Mouse (Mus musculus) Patski (cell line): ENCODE results near the gene Hexim2. TPM values are rescaled to one million over a fixed set of nuclear protein-coding genes. Genes with fewer than 3 reads are reported as not detected.

Source experiments
- ATAC-seq: fragments of 100-300 bp; one replicate; pipeline ENCODE4 v1.8.0; 2021
- CTCF ChIA-PET: fragments of 350-600 bp; sonication (Branson Sonifier 250); formaldehyde crosslinking; loops from one replicate; lab custom pipeline; 2022; ENCODE audit warnings: inconsistent platforms; lab: Charles Lee
- POLR2A ChIA-PET: fragments of 350-600 bp; sonication (Branson Sonifier 250); formaldehyde crosslinking; loops from one replicate; lab custom pipeline; 2022; ENCODE audit warnings: antibody characterized with exemption, inconsistent platforms; lab: Charles Lee
- DNase-seq: peaks from one replicate; pipeline ENCODE4 v3.0.0-alpha.2; 2011; ENCODE audit warnings: low read depth, low spot score
- H3K27me3 ChIP-seq: fragments of 371-371 bp; one replicate; pipeline ENCODE4 v1.5.1; 2021
- CTCF ChIP-seq: fragments of 100-300 bp; IDR thresholded peaks from one replicate; pipeline ENCODE4 v1.5.1; 2021
- in situ Hi-C: fragments of 300-500 bp; cut with MboI; formaldehyde crosslinking; loops from 3 replicates; pipeline ENCODE4 v1.11.1; 2018; ENCODE audit warnings: low pct_unique_long_range_greater_than_20kb, mixed read lengths
- polyA plus RNA-seq: library from polyadenylated mRNA; unstranded; gene quantifications from one replicate; pipeline ENCODE4 v1.2.3, GENCODE M21; 2021

The Hexim2 gene
- polyA plus RNA-seq, result 20.6 TPM

DNA sequence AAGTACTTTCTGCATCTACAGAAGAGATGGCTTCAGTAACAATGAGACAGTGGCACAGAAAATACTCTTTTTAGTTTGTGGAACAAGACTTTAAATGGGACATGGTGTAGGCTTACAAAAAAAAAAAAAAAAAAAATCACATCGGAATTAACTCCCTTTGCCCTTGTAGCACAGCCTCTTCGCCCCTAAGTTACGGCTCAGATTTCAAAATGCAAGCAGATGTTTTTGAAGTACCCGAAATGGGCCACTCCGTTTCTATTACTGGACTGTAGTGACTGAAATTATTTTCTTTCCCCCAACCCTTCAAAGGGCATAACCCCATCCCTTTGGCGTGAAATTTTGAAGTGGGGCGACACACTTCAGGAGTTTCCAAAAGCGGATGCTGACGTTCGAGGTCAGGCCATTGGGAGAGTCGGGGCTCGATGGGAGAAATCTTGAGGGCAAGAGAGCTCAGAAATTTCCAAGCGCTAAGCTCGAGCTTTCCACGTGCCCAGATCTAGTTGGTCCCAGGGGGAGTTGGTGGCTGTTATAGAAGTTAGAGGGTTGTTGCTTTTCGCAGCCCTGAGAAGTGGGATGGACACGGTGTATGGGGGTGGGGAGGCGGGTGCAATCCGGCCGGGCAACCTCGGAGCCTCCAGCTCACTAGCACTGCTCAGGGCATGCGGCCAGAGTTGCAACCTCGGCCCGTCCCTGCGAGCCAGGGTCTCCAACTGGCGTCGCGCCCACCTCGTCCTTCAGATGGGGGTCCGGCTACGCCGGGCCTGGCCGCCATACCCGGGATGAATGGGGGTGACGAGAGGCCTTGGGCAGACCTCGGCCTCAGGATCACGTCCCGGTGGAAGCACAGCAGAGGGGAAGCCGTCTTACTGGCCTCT is at the start of gene Hexim2:
Gene Hexim2, plus strand, starts transcription at position 729 of the 875 bp plus-strand sequence.
- in situ Hi-C loops, result no loop called here
- no peak for DNase-seq
- ChIA-PET POLR2A (interaction anchor here (0.7 to 4.6 kb wide), 6 partner anchors 10 to 30 kb away, joined by 3 to 59 read pairs (median 4); partner anchors contain the start of gene Hexim1), CTCF (interaction anchor here (2.1 to 6.9 kb wide), 4 partner anchors 15 to 30 kb away, joined by 4 to 35 read pairs (median 15); no protein-coding TSS in a partner anchor)
- TF ChIP-seq CTCF, result no peak
- H3K27me3 ChIP-seq, result no peaks in the 10 kb centered on the region
- peak; percentile 18 for ATAC-seq

DNA sequence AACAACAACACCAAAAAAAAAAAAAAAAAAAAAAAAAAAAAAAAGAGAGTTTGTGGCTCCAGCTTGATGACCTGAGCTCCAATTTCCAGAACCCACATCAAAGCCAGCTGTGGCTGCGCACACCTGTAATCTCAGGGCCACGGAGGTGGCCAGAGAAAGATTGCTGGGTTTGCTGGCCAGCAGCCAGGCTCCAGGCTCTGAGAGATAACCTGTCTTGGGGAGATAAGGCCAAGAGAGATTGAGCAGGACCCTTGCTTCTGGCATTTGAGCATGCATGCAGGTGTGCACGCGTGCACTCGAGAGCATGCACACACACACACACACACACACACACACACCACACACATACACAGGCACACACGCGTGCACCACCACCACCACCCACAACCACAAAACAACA is 38.9 kb upstream of the Hexim2 start:
- ATAC-seq (no peak), DNase-seq (no peak)
- no peak for TF ChIP-seq CTCF
- POLR2A ChIA-PET, result interaction anchor here (0.8 to 1.5 kb wide), 2 partner anchors 10 to 25 kb away, joined by 3 to 11 read pairs; no protein-coding TSS in a partner anchor
- no peaks in the 10 kb centered on the region for H3K27me3 ChIP-seq
- in situ Hi-C loops, result no loop called here
- CTCF ChIA-PET, result interaction anchor here (1.8 kb wide), 1 partner anchor 10 kb away, joined by 7 read pairs; no protein-coding TSS in a partner anchor

GRCm38 (mm10) chr11:103093862-103094833 is 38.1 kb upstream of the Hexim2 start:
- CTCF ChIA-PET, result interaction anchor here (1.8 kb wide), 1 partner anchor 11 kb away, joined by 7 read pairs; no protein-coding TSS in a partner anchor
- POLR2A ChIA-PET, result interaction anchor here (0.8 to 1.5 kb wide), 3 partner anchors 11 to 26 kb away, joined by 3 to 11 read pairs (median 3); no protein-coding TSS in a partner anchor
- DNase-seq (no peak), ATAC-seq (peak; percentile 77)
- TF ChIP-seq CTCF, result no peak
- no peaks in the 10 kb centered on the region for H3K27me3 ChIP-seq
- in situ Hi-C loops, result no loop called here

- no peak for DNase-seq
- no peak for ATAC-seq
- no peaks in the 10 kb centered on the region for H3K27me3 ChIP-seq
- in situ Hi-C loops, result no loop called here
- POLR2A ChIA-PET, result no interaction called here
- no peak for TF ChIP-seq CTCF
- CTCF ChIA-PET, result interaction anchor here (1.8 kb wide), 1 partner anchor 12 kb away, joined by 7 read pairs; no protein-coding TSS in a partner anchor
Observed at GRCm38 (mm10) chr11:103095107-103095670, 37.0 kb upstream of the Hexim2 start.

- ATAC-seq, result no peak
- no peak for DNase-seq
- no peak for TF ChIP-seq CTCF
- ChIA-PET CTCF (no interaction called here), POLR2A (no interaction called here)
- in situ Hi-C loops, result no loop called here
- no peaks in the 10 kb centered on the region for H3K27me3 ChIP-seq
Observed at GRCm38 (mm10) chr11:103095801-103096200, 36.4 kb upstream of the Hexim2 start.

GRCm38 (mm10) chr11:103096979-103097894 is 35.0 kb upstream of the Hexim2 start:
- H3K27me3 ChIP-seq, result no peaks in the 10 kb centered on the region
- DNase-seq (no peak), ATAC-seq (no peak)
- TF ChIP-seq CTCF, result no peak
- ChIA-PET POLR2A (no interaction called here), CTCF (no interaction called here)
- in situ Hi-C loops, result no loop called here

DNA sequence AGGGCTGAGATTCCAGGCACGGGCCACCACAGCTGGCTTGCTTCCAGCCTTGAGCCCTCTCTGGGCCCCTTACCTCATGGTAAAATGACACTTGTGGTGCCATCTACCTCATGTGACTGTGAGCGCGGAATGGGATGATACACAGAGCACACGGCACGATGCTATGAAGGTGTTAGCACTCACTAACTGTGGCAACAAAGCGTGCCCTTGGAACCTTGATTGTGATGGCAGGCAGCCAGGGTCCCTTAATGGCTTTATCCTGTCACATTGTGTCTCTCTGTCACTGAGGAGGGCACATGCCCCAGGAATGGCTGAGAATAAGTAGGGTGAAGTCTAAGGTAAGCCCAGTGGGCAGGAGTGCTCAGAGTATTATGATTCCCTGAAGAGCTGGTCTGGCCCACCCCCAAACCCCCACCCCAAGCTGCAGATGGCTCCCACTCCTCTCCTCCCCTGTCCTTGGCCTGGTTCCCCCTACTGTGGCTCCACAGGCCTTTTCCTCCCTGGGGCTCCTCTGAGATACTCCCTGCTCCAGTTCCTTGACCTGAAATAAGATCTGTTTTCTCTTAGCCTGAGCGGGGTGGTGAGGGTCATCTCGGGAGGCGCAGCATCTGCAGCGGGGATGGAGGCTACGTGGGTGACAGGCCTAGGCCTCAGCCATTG is 33.6 kb upstream of the Hexim2 start:
- TF ChIP-seq CTCF, result no peak
- ChIA-PET CTCF (no interaction called here), POLR2A (interaction anchor here (8.8 kb wide), 1 partner anchor 17 kb away, joined by 86 read pairs; the partner anchor contains the start of gene Hexim1)
- DNase-seq (no peak), ATAC-seq (no peak)
- in situ Hi-C loops, result no loop called here
- H3K27me3 ChIP-seq, result no peaks in the 10 kb centered on the region

DNA sequence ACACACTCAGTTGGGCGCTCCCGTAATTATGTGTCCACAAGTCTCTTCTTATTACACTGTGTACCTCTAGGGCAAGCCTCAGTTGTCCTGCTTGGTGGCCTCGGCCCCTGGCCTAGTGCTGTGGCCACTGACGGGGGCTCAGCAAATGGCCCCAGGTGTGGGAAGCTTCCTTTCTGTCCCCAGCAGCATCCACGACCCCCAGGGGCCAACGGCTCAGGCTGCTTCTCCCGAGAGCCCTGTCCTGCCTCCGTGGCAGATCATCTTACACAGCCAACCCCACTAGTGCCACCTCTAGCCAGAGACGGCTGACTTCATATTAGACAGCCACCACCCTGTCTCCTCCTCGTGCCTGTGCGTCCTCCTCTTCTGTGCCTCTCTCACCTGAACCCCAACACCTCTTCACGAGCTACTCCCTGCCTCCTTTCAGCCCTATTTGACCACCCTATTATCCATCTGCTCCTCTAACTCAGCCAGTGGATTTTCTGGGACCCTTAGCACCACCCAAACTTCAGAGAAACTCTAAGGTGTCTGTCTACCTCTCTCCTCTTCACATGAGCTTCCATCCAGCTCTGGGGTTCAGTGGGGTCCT is 32.8 kb upstream of the Hexim2 start:
- CTCF ChIA-PET, result interaction anchor here (0.7 to 1.1 kb wide), 2 partner anchors 16 to 59 kb away, joined by 3 to 6 read pairs; partner anchors contain the start of gene Hexim1
- DNase-seq (no peak), ATAC-seq (no peak)
- no peak for TF ChIP-seq CTCF
- in situ Hi-C loops, result no loop called here
- no peaks in the 10 kb centered on the region for H3K27me3 ChIP-seq
- POLR2A ChIA-PET, result interaction anchor here (8.8 kb wide), 1 partner anchor 16 kb away, joined by 86 read pairs; the partner anchor contains the start of gene Hexim1
